Mouse (Mus musculus) testis, adult 2 months (tissue): Measurements from ENCODE around the gene Kif5a.

Experiments
- CTCF ChIP-seq: fragments of 200-500 bp; IDR thresholded peaks from 2 replicates; pipeline ENCODE4 v1.5.1; 2012; ENCODE audit warnings: low read depth, mild to moderate bottlenecking, inconsistent platforms, low read length, moderate library complexity; ENCODE audit not compliant: control insufficient read depth, insufficient read depth, insufficient replicate concordance
- POLR2A ChIP-seq: fragments of 200-500 bp; IDR thresholded peaks from 2 replicates; pipeline ENCODE4 v1.6.1; 2012; ENCODE audit warnings: low read depth, mild to moderate bottlenecking, inconsistent platforms, low read length, moderate library complexity; ENCODE audit not compliant: control insufficient read depth

DNA sequence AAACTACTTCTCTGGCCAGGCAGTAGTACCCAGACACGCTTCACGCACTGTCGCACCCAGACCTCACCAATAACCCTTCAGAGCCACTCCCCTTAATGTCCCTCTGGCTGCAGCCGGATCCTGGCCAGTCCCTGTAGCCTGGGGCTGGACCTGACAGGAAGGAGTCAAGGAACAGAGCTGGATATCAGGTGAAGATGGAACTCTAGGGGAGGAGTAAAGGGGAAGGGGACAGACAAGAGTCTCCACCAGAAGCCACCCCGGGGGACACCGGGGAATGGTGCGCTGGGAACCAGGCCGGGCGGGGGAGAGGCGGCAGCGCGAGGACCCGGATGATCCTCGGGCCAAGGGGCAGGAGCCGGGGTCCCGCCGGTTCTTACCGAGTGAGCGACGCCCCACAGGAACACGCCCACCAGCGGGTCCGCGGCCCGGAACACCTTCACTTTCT, 52.2 kb downstream of the Kif5a start:
- TF ChIP-seq CTCF (no peak), POLR2A (no peak)
